Mouse (Mus musculus) kidney, adult 2 months (tissue): ENCODE results near the gene Kcnh1.

Experiments used
- CTCF ChIP-seq: fragments of 200-500 bp; conservative IDR thresholded peaks from 2 replicates; pipeline ENCODE4 v1.5.1; 2011; ENCODE audit warnings: low read depth, mild to moderate bottlenecking, control low read depth, low read length, moderate library complexity, mixed read lengths; ENCODE audit not compliant: insufficient read depth, insufficient read length
- POLR2A ChIP-seq: fragments of 200-500 bp; IDR thresholded peaks from one replicate; pipeline ENCODE4 v1.6.1; 2011; ENCODE audit warnings: low read depth, low read length, control low read depth

GRCm38 (mm10) chr1:192341774-192342173 is 151.2 kb downstream of the Kcnh1 start:
- TF ChIP-seq CTCF (no peak), POLR2A (no peak)
